Mouse (Mus musculus): ENCODE results near the gene Bag1.

The Bag1 gene

DNA sequence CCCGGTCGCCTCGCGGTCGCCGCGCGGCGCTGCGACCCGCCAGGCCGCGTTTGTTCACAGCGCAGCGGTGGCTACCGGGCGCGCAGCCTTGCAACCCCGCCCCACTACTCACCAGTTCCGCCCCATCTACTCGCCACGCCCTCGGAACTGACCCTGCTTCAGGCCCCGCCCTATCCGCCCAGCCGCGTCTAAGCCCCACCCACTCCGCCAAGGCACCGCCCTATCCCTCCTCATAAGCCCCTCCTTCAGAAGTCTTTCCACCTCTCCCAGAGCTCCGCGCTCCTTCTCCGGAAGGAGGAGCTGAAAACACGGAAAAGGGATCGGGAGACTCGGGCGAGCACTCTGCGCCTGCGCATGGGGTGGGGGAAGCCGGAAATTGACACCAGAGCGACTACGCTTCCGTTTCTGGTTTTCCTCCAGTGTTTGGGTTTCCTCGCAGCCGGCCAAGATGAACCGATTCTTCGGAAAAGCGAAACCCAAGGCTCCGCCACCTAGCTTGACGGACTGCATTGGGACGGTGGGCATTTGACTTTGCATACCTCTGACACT lies at the start of gene Bag1, which contains the start of gene Chmp5:
Bag1 (minus strand) TSS at position 135 of the 549 bp plus-strand sequence.
Chmp5 (plus strand) TSS at position 248 of the 549 bp plus-strand sequence.
- peak; percentile 98 for DNase-seq (ENCODE audit: low read depth, low spot score)

GRCm38 (mm10) chr4:40996302-40996701 lies 48.2 kb upstream of the Bag1 start:
- no peak for DNase-seq (ENCODE audit: low read depth, low spot score)

GRCm38 (mm10) chr4:40989633-40990032 lies 41.5 kb upstream of the Bag1 start:
- no peak for DNase-seq (ENCODE audit: low read depth, low spot score)

DNA sequence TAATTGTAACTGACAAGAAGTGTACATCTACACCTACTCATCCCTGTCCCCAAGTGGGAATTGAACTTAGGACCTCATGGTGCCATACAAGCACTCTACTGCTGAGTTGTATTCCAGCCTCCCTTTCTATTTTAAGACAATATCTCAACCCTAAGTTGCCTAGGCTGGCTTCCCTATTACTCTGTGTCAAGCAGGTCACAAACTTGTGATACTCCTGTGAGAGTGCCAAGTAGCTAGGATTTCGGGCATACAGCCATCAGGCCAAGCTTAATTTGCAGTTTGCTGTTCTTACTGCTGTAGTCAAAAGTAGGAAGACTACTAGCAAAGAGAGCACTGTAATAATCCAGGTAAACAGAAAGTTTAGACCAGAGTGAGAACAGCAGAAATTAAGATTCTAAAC lies 35.6 kb upstream of the Bag1 start:
- DNase-seq (ENCODE audit: low read depth, low spot score), result no peak

- peak; percentile 54 for DNase-seq (ENCODE audit: low read depth, low spot score)
Observed at GRCm38 (mm10) chr4:40982486-40982885, 34.4 kb upstream of the Bag1 start.

DNA sequence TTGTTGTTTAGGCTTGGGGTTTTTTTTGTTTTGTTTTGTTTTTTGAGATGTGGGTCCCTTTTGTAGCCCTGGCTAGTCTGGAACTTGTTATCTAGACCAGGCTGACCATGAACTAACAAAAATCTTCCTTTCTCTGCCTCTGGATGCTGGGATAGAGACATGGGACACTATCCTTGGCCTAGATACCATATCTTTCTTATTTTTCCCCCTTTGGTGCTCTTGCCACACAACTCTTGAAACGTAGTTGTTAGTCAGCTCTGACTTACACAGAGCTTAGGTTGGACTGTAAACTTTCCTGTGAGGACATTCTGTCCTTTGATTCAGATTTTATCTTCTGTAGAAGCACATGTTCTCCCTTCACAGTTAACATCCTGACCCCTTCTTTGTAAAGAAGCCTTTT lies 31.3 kb upstream of the Bag1 start:
- no peak for DNase-seq (ENCODE audit: low read depth, low spot score)

GRCm38 (mm10) chr4:40976651-40977050 lies 28.6 kb upstream of the Bag1 start:
- no peak for DNase-seq (ENCODE audit: low read depth, low spot score)

DNA sequence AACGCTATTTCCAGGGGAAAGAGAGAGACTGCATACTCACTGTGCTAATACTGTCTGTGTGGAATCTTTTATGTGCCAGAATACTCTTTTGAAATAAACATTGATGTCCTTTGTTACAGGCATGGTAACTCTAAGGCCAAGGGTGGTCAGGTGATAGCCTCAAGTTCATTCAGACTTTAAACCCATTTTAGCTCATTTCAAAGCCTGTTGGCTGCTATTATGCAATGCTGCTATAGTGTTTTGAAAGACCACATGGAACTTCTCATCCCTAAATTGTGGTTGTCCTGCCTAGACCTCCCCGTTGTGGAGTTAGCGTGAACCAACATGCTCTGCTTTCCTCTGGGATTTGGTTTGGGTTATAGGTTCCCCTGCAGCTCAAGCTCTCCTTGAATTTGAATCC lies 27.6 kb upstream of the Bag1 start:
- no peak for DNase-seq (ENCODE audit: low read depth, low spot score)

- DNase-seq (ENCODE audit: low read depth, low spot score), result peak; percentile 5
Observed at GRCm38 (mm10) chr4:40974011-40974410, 25.9 kb upstream of the Bag1 start.

- peak; percentile 58 for DNase-seq (ENCODE audit: low read depth, low spot score)
Observed at GRCm38 (mm10) chr4:40971744-40972143, 23.6 kb upstream of the Bag1 start.

GRCm38 (mm10) chr4:40970842-40971701 lies 23.0 kb upstream of the Bag1 start, which contains the start of gene Nfx1:
Nfx1 (plus strand) TSS chr4:40970906.
- peak; percentile 95 for DNase-seq (ENCODE audit: low read depth, low spot score)

GRCm38 (mm10) chr4:40970592-40970841 lies 22.4 kb upstream of the Bag1 start:
- DNase-seq (ENCODE audit: low read depth, low spot score), result no peak

DNA sequence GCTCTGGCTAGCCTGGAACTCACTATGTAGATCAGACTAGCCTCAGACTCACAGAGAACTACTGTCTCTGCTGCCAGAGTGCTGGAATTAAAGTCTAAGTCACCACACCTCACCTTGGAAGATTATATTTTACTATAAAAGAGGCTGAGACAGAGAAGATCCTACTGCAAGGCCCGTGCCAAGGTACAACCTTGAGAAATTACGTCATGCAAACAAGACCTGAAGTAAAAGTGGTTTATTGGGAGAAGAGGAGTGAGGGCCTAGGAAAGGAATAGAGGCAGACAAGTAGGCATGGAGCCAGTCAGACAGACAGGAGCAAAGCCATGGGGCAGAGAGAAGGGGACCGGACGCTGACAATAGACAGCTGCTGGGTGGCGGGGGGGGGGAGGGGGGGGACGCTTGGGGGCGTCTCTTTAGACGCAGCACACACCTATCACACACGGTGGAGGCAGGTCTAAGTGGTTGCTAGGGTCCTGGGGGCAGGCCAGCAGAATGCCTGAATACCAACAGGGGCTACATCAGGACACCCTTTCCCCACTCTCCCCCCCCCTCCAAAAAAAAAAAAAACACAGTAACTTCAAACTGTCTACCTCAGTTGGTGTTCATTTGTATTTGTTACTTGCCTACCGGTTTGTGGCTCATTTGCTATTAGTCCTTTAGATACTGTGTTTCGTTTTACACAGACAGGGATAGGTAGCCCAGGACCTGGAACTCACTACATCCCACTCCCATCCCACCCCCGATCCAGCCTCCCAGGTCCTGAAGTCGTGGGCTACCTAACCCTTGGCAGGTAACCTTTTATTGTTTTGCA lies 21.9 kb upstream of the Bag1 start:
- DNase-seq (ENCODE audit: low read depth, low spot score), result peak; percentile 22

DNA sequence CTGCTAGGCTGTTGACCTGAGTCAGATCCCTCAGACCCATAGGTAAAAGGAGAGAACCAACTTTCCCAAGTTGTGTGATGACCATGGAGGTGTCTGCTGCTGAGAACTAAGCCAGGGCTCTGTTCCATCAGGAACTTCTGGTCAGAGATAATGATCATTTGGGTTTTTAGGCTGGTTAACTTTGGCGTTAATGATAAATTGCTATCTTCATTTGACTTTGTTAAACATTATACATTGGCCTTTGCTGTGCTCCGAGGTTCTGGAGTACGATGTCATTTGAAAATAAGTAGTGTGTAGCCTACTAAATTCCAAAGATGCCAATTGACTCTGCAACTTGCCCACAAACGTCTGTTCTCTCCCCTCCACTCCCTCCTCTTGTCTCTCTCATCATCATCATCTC lies 21.1 kb upstream of the Bag1 start:
- DNase-seq (ENCODE audit: low read depth, low spot score), result no peak

- no peak for DNase-seq (ENCODE audit: low read depth, low spot score)
Observed at GRCm38 (mm10) chr4:40963536-40963935, 15.4 kb upstream of the Bag1 start.

DNA sequence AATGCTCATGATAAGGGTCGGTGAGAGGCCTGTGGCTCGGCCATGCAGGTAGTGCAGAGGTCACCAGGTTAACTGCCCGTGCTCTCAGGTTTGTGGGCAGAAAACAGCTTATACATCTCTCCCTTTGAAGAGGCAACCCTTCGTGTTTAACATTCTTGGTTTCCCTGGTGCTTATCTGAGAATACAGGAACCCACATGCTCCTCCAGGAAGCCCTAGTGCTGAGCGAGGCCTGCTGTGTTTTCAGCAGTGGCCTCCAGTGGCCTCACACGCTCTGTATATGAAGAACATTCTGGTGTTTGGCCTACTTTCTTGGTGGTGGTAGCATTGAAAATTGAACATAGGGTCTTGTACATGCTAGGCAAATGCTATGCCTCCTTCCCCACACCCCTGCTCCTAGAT lies 7.8 kb upstream of the Bag1 start:
- no peak for DNase-seq (ENCODE audit: low read depth, low spot score)

GRCm38 (mm10) chr4:40953521-40953920 lies 5.4 kb upstream of the Bag1 start:
- peak; percentile 49 for DNase-seq (ENCODE audit: low read depth, low spot score)

- DNase-seq (ENCODE audit: low read depth, low spot score), result peak; percentile 56
Observed at GRCm38 (mm10) chr4:40947565-40948159, 432 bp downstream of the Bag1 start.

DNA sequence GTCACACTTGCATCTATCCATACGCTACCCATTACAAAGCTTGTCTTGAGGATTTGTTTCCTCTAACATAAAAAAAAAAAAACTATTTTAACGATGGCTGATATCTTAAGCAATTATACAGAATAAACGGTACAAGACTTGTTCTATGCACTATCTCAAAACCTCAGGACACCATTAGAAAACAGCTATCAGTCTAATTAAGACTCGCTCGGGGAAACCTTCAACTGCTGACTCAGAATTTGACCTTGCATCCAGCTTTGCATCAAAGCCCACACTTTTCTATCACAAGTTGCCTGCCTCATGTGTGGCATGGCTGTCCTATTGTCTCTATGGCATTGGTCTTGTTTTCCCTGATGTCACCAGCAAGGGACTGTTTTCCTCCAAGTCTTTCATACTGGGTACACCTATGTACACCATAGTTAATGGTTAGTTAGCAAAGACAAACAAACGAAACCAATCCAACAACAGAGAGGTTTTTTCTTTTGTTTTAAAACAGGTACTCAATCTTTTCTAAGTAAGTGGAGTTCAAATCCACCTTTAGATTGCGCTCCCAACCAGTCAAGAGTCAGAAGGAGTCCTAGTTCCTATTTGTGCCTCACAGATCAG lies 1.5 kb downstream of the Bag1 start:
- DNase-seq (ENCODE audit: low read depth, low spot score), result no peak

DNA sequence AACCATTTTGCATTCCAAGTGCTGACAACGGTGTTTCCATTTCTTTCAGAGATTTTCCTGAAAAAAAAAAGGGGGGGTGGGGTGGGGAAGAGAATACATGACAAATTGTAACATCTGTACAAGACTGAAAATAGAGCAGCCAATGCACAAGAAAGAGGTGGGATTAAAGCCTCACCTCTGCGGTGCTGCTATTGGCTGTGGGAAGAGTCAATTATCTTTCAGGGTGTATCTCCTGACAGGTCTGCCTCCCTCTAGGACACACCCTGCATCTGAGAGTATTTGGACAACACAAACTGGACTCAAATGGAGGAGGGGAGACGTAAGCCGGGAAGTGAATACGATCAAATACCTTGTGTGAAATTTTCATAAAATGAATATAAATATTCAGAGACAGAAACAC lies 4.4 kb downstream of the Bag1 start:
- no peak for DNase-seq (ENCODE audit: low read depth, low spot score)

- no peak for DNase-seq (ENCODE audit: low read depth, low spot score)
Observed at GRCm38 (mm10) chr4:40938793-40939192, 9.3 kb downstream of the Bag1 start.

Data from 3T3-L1 (cell line).